Mouse (Mus musculus) lung, adult 2 months (tissue): ENCODE data around the gene Lurap1l.
A peak's percentile ranks its signal among the peaks of the same experiment; 100 is the strongest.

Experiments used
- CTCF ChIP-seq: fragments of 200-500 bp; IDR thresholded peaks from 2 replicates; pipeline ENCODE4 v1.5.1; 2011; ENCODE audit warnings: mild to moderate bottlenecking, low read length, control low read depth; ENCODE audit not compliant: insufficient read depth
- POLR2A ChIP-seq: fragments of 200-500 bp; IDR thresholded peaks from 2 replicates; pipeline ENCODE4 v1.6.1; 2011; ENCODE audit warnings: low read depth, mild to moderate bottlenecking, control low read depth, low read length, borderline replicate concordance; ENCODE audit errors: extremely low read depth

- TF ChIP-seq POLR2A (peak; percentile 64; the same call in 1 of the 2 replicates), CTCF (no peak)
Measured at GRCm38 (mm10) chr4:80910481-80910870, at the start of gene Lurap1l.
